Mouse (Mus musculus) CH12F3 (cell line): ENCODE data around the gene Plxna2.

Experiments used
- in situ Hi-C: fragments of 300-500 bp; cut with MboI; formaldehyde crosslinking; loops from 2 replicates; pipeline ENCODE4 v1.14.3; 2020; ENCODE audit warnings: low sequenced_read_pairs

Plxna2 gene

DNA sequence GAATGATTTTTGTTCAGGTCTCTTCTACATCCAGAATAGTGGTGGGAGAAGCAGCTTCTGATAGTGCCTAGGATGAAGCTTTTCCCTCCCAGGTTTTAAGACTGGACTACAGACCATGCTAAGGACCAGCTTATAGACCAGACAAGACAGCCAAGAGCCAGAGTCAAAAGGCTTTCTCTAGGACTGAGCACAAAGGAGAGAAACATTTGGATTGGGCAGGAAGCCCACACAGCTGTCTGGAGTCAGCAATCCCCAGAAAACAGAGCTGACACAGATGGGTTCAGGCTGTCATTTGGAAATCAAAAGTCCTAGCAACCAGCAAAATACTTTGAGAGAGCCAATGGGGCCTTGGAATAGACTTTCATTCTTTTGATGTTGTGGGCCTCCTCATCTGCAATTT lies 190.2 kb downstream of the Plxna2 start:
- in situ Hi-C loops: no loop called here

DNA sequence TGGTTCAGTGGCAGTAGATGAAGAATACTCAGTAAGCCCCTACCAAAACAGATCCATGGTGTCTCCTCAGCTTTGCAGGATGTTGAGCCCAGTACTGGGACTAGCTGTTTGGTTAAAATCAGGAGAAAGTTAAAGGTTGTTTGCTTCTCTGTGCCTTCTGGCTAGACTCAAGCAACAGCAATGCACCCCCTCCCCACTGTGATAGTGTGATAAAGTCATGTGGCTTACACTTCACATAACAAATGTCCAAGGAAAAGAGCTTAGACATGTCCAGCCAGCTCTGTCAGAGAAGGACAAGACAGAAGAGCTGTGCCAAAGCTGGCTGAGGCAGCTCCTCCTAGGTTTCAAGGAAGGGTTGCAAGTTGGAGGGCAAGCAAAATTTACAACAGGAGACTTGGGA lies 190.7 kb downstream of the Plxna2 start:
- in situ Hi-C loops: no loop called here

DNA sequence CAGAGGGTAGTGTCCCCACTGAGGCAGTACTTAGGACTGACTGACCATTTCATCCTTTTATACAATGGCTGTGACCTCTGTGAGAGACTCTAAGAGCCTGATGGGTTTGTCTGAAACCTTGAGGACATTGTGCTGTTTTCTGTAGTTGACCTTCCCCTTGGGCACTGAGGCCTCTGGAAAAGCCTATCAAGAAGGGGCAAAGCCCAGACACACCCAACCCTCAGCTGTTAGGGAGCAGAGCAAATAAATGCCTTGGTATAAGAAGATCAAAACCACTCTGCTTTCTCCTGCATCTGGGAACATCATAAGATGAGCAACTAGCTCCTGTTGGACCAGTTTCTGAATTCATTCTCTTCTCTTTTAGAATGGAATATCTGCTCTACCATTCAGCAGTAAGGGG lies 191.6 kb downstream of the Plxna2 start:
- in situ Hi-C loops: no loop called here

DNA sequence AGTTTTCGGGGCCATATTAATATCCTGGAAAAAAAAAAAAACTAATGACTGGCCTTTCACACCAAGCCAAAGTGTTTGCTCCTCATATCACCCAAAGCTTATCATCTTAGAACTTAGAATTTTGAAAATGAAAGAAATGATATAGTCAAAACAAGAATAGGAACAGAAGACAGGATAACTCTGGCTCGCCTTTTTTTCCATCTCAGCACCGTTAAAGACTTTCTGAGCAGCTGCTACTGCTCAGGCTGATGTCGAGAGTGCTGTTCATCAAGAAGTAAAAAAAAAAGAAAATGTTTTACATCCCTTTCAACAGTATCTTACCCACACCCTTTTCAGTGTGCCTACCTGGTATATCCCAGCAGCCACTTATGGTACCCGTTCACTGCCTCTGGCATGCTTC lies 196.2 kb downstream of the Plxna2 start:
- in situ Hi-C loops: loop anchor here (10.0 kb wide), 1 partner anchor 49 kb away; no protein-coding TSS in a partner anchor

DNA sequence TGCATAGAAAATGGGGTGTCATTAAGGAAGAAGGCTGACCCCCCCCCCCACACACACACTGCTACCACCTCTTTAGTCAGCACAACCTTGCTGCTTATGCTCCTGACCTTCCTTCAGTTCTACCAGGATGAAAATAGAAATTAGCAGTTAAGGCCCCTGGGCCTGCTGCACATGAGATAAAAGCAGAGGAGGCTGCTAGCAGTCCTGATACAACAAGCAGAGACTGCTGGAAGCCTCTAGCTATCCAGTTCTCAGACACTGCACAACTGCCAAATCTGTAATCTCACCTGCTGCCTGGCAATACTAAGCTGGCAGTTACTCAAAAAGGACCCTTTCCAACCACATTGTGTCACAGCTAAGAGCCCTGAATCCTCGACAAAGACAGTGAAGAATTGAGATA lies 197.5 kb downstream of the Plxna2 start:
- in situ Hi-C loops: loop anchor here (10.0 kb wide), 1 partner anchor 51 kb away; no protein-coding TSS in a partner anchor

DNA sequence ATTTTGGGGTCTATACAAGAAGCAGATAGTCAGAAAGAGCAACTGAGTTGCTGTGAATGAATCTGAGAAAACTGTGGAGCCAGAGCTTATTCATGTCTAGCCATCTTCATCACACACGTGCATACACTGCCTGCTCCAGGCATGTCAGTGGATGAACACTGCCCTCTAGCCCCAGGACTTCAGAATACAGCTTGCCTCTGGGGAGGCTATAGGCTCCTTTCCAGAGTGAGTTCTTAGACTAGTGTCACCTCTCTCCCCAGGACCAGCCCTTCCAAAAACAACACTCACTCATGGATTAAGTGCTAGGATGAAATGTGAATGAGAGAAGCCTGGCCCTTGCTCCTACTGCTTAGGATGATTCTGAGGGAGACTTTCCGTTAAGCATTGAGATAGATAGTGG lies 198.9 kb downstream of the Plxna2 start:
- in situ Hi-C loops: loop anchor here (10.0 kb wide), 1 partner anchor 52 kb away; no protein-coding TSS in a partner anchor

DNA sequence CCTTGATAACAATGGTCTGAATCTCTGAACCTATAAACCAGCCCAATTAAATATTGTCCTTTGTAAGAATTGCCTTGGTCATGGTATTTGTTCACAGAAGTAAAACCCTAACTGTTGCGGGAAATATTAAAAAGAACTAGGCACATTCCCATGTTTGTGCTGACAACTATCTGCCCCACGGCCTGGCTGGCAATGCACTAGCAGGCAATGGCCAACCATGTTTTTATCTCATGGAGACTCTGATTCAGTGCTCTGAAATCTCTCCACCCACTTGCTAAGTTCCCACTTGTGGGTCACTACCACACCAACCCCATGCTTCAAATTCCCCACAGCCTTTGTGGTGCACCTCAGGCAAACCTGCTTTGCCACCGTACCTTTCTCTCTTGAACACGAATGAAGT lies 202.9 kb downstream of the Plxna2 start:
- in situ Hi-C loops: no loop called here

DNA sequence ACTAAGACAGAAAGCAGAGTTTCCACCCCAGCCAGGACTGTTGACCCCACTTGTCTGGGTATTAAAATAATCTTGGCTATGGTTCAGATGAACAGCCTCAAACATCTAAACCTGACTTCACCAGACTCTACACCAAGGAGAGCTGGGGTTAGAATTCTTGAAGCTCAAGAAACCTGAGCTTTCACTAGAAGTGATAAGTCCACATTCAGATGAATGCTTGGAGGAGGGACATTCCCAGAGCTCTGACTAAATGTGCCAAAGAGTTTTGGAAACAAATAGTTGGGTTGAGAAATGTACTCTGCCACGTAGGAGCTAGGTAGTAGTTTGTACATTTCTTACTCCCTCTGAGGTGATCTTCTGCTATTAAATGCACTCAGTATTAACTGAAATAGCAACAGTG lies 203.7 kb downstream of the Plxna2 start:
- in situ Hi-C loops: no loop called here

DNA sequence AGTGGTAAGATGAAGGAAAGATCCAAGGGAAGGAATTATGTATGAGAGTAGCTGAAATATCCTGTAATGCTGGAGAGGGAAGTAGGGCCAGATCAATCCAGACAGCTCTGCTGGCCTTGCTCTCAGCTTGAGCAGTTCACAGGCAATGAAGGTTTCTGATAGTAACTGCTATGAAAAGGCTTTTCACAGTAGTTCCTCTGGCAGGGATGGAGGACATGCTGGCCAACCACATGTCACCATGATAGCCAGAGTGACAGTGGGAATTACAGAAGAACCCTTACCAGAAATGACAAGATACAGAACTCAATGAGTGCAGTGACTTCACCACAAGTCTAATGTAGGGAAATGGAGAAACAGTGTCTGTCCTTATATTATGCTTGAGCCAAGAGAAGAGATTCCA lies 210.3 kb downstream of the Plxna2 start:
- in situ Hi-C loops: no loop called here

DNA sequence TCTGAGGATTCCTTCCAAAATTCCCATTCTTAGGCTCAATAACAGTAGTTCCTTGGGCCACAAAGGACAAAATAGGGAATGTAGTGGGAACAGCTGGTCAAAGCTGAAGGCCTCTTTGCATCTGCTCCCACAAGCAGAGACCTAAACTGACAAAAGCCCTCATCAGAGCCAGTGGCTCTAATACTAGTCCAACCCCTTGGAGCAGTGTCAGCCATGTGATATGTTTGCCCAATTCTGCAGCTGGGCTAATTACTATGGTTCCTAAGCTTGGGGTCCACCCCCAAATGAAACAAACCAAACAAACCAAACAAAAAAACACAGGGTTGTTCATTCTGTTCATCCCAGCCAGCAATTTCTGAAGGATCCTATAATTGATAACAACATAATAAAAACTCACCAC lies 217.2 kb downstream of the Plxna2 start:
- in situ Hi-C loops: no loop called here

DNA sequence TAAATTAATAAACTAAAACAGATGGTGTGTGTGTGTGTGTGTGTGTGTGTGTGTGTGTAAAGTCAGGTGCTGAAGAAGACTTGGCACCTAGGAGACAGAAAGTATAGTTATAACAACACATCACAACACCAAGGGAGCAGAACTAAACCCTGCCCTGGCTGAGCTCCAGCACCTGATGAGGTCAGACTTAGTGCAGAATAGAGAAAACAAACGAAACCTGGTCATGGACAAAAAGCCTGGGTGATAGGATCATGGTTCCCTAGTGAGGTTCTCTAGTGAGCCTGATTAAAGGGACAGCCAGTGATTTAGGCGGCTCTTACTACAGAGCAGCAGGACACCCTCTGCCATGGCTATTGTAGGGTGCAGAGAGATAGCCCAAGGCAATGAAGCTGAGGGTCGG lies 218.2 kb downstream of the Plxna2 start:
- in situ Hi-C loops: no loop called here

DNA sequence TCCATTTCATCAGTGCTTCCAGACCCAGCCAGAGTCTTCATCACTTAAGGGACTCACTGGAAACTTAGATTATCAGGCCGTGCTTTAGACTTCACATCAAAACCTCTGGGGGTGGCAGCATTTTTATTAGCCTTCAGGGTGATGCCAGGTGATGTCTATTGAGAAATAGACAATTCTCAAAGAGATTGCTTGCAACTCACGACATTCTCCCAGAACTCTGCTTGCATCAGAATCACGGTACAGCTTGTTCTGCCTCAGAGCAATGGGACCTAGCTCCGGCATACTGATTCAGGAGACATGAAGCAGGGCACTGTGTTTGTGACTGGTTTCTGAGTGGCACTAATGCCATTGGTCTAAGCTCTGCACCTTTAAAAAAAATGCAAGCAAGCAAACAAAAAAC lies 218.7 kb downstream of the Plxna2 start:
- in situ Hi-C loops: no loop called here

DNA sequence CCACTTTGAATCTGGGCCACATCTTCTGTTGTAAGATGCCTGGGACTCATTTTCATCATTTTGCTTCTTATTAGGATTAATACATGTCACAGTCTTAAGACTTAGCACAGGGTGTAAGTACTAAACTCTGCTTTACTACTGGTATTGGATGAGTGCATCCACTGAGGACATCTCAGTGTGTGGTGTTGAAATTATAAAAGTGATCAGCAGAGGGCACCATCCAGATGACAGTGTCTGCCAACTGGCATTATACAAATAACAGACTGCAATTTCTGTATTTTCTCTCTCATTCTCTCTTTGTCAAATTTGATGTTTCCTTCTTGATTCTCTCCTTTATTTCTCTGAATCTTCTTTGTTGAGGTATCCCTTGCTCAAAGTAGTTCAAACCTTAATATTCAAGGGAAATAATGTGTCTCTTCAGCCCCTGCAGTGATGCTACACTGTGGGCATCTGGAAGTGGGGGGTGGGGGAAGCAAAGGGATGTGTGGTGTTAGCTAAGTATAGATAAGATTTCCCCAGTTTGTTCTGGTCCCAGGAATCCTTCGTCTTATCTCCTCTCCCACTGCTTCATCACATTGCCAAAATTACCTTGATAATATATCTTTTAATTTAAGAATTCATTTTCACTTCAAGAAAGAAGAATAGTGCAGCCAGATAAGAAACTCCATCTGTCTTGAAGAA lies 221.4 kb downstream of the Plxna2 start:
- in situ Hi-C loops: no loop called here

DNA sequence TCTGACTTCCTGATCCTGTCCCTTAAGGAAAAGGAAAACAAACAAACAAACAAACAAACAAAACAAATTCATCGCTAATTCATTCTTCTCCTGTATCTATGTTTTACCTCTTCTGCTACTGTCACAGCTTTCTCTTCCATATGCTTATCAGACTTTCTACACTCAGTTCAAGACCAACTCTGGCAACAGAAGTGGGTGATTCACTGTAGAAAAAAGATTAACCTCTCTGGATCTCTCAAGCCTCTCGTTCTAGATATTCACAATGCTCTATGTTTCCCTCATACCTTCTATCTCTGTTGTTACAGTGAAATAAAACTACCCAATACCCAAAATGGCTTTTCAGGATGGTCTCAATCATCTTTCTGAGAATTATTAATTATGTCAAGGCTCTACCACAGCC lies 225.0 kb downstream of the Plxna2 start:
- in situ Hi-C loops: no loop called here

DNA sequence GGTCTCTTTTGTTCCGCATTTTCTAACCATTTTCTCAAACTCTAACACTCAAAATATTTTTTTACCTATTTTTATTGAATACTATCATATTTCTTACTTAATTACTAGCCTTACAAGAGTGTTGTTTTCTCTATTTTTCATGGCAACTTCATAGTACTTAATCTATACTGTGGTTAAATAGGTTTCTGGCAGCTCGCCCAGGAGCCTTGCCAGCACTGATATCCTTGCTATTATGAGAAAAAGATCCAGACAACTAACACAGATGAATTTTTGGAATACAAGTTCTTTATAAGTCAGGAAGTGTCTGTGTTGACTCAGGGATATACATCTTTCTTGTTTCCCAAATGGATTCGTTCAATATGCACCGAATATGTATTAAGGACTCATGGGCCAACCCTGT lies 229.0 kb downstream of the Plxna2 start:
- in situ Hi-C loops: no loop called here

DNA sequence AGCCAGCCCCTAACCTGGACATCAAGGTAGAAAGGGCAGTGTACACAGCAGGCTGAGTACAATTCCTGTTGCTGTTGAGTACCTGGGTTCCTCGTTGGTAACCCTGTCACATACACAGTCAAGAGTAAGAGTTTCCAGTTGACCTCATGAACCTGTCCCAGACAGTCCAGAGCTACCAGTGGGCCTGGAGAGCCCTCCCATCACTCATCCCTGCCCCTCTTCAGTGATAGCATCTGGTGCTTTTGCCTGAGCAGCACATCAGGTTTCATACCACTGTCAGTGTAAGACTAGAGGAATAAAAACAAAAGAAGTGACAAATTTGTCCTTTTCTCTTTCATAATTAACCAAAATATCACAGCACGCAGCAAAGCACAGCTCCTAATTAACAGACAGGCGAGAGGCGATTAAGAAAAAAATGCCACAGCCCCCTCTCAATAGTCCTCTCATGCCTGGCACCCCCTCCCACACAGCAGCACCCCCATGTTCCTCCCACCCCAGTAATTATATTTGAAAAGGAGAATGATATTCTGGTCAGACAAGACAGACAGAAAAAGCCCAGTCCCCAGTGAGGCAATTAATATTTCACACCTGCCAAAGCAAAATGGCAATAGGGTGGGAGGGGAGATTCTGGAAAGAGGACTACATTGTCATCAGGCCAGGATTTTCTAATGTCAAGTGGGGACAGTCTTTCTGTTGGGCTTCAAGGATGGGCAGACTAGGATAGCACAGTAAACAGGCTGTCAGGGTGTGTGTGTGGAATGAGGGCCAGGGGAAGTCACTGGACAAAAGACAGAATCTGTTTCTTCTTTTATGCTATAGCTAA lies 233.4 kb downstream of the Plxna2 start:
- in situ Hi-C loops: no loop called here

DNA sequence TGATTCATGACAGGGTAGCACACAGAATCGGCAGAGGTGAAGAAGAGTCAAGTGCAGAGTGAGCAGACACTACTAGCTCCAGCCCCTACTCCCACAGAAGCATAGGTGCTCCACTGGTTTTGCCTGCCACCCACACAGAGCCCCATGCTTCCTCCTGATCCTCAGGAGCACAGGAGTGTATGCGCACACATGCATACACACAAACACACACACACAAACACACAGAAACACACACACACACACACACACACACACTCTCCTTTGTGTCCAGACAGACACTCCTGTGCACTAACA lies 234.0 kb downstream of the Plxna2 start:
- in situ Hi-C loops: no loop called here
